Mouse (Mus musculus) small intestine, adult 2 months (tissue): Measurements from ENCODE around the gene Xlr4c.
"Not testable (repeated sequence)": the region's sequence is repeated elsewhere in the genome, so short reads cannot be mapped to it uniquely, and the experiment has no call there.

Source experiments
- CTCF ChIP-seq: fragments of 200-500 bp; IDR thresholded peaks from 2 replicates; pipeline ENCODE4 v1.5.1; 2012; ENCODE audit warnings: low read depth, mild to moderate bottlenecking, control low read depth, inconsistent platforms, low read length, moderate library complexity, mixed read lengths; ENCODE audit not compliant: insufficient replicate concordance, insufficient read length; ENCODE audit errors: extremely low read depth
- POLR2A ChIP-seq: fragments of 200-500 bp; IDR thresholded peaks from 2 replicates; pipeline ENCODE4 v1.6.1; 2012; ENCODE audit warnings: low read depth, mild to moderate bottlenecking, control low read depth, inconsistent platforms, low read length, moderate library complexity

- TF ChIP-seq CTCF, POLR2A: not testable (repeated sequence)
These were observed at the start of gene Xlr4c for GRCm38 (mm10) chrX:73242821-73243325.
